Mouse (Mus musculus) liver, adult 2 months (tissue): ENCODE results near the gene Adap2. TPM values are rescaled to one million over a fixed set of nuclear protein-coding genes. Genes with fewer than 3 reads are reported as not detected.

Experiments
- DNase-seq: peaks from one replicate; pipeline ENCODE4 v3.0.0-alpha.2; 2011; ENCODE audit warnings: low read depth, low spot score; ENCODE audit errors: extremely low read depth
- H3K27ac ChIP-seq: fragments of 200-500 bp; replicated peaks from 2 replicates; pipeline ENCODE4 v1.5.1; 2012; ENCODE audit warnings: low read depth, mild to moderate bottlenecking, control low read depth, inconsistent platforms, low read length; ENCODE audit not compliant: insufficient read depth
- H3K27me3 ChIP-seq: fragments of 200-500 bp; 2 replicates; pipeline ENCODE4 v1.6.1; 2012; ENCODE audit warnings: mild to moderate bottlenecking, moderate library complexity, low read length, inconsistent platforms; ENCODE audit not compliant: control insufficient read depth, insufficient read depth
- H3K36me3 ChIP-seq: fragments of 200-500 bp; 2 replicates; pipeline ENCODE4 v1.6.1; 2012; ENCODE audit warnings: low read length, inconsistent platforms; ENCODE audit not compliant: control insufficient read depth, insufficient read depth
- H3K4me1 ChIP-seq: fragments of 200-500 bp; 2 replicates; pipeline ENCODE4 v1.6.1; 2011; ENCODE audit warnings: low read length; ENCODE audit not compliant: control insufficient read depth, insufficient read depth
- H3K4me3 ChIP-seq: fragments of 200-500 bp; 2 replicates; pipeline ENCODE4 v1.5.1; 2011; ENCODE audit warnings: low read depth, mild to moderate bottlenecking, control low read depth, low read length, moderate library complexity; ENCODE audit not compliant: insufficient read depth
- H3K79me2 ChIP-seq: fragments of 200-500 bp; 2 replicates; pipeline ENCODE4 v1.6.1; 2012; ENCODE audit warnings: inconsistent platforms, mild to moderate bottlenecking, low read length, moderate library complexity; ENCODE audit not compliant: control insufficient read depth, insufficient read depth
- H3K9ac ChIP-seq: fragments of 200-500 bp; 2 replicates; pipeline ENCODE4 v1.6.1; 2012; ENCODE audit warnings: low read depth, mild to moderate bottlenecking, control low read depth, inconsistent platforms, low read length
- CTCF ChIP-seq: fragments of 200-500 bp; IDR thresholded peaks from 2 replicates; pipeline ENCODE4 v1.5.1; 2011; ENCODE audit warnings: low read depth, low read length, control low read depth
- POLR2A ChIP-seq: fragments of 200-500 bp; IDR thresholded peaks from 2 replicates; pipeline ENCODE4 v1.6.1; 2011; ENCODE audit warnings: low read length, control low read depth; ENCODE audit not compliant: insufficient read depth; ENCODE audit errors: extremely low read depth
- WGBS: fragments of 180-500 bp; shearing (Covaris S2); methylation state at CpG from one replicate; pipeline ENCODE4 v1.1.7; 2018; 5-methylcytosine and 5-hydroxymethylcytosine counted together
- polyA plus RNA-seq: library from polyadenylated mRNA; depleted of rRNA; stranded (reverse); fragments of >200 nt; gene quantifications from 2 replicates; pipeline ENCODE4 v1.2.3, GENCODE M21; 2012; rRNA removed
- total RNA-seq: library from RNA; depleted of rRNA; stranded (reverse); fragments of >200 nt; gene quantifications from 2 replicates; pipeline ENCODE4 v1.2.3, GENCODE M21; 2014; rRNA removed

The Adap2 gene
- total and polyA plus RNA-seq, 2 experiments = 27.3 to 32.1 TPM

GRCm38 (mm10) chr11:80212282-80212681 lies 58.4 kb downstream of the Adap2 start:
- Histone ChIP-seq H3K9ac (peak overlapping the region; percentile 1; the same call in 1 of the 2 replicates), H3K27me3 (no peaks in the 10 kb centered on the region), H3K79me2 (peaks cover 38% of the 10 kb centered on the region; the same call in 1 of the 2 replicates), H3K4me1 (peaks cover 37% of the 10 kb centered on the region), H3K4me3 (no peak overlapping the region), H3K27ac (peak overlapping the region; percentile 20; the same call in 1 of the 2 replicates), H3K36me3 (peaks cover 5% of the 10 kb centered on the region; the same call in 1 of the 2 replicates)
- WGBS = 31% methylated on average over 2 of the region's 2 CpGs
- DNase-seq = peak; percentile 56
- no peak for TF ChIP-seq CTCF
- no peak for TF ChIP-seq POLR2A

GRCm38 (mm10) chr11:80215291-80215690 lies 61.4 kb downstream of the Adap2 start:
- TF ChIP-seq CTCF (no peak), POLR2A (no peak)
- WGBS = 30% methylated on average over 3 of the region's 3 CpGs
- Histone ChIP-seq H3K9ac (no peak overlapping the region), H3K27ac (peak overlapping the region; percentile 83), H3K79me2 (peaks cover 48% of the 10 kb centered on the region; the same call in 1 of the 2 replicates), H3K36me3 (peaks cover 5% of the 10 kb centered on the region; the same call in 1 of the 2 replicates), H3K27me3 (no peaks in the 10 kb centered on the region), H3K4me3 (no peak overlapping the region), H3K4me1 (peaks cover 34% of the 10 kb centered on the region)
- DNase-seq = peak; percentile 80

- peaks cover 22% of the 10 kb centered on the region for H3K36me3 ChIP-seq
- no peak overlapping the region for H3K9ac ChIP-seq
- 32% methylated on average over 11 of the region's 11 CpGs for WGBS
- H3K4me1 ChIP-seq = peaks cover 24% of the 10 kb centered on the region
- no peak for TF ChIP-seq CTCF
- TF ChIP-seq POLR2A = no peak
- DNase-seq = peak; percentile 22
- H3K27me3 ChIP-seq = no peaks in the 10 kb centered on the region
- peaks cover 32% of the 10 kb centered on the region; the same call in 1 of the 2 replicates for H3K79me2 ChIP-seq
- no peak overlapping the region for H3K27ac ChIP-seq
- H3K4me3 ChIP-seq = no peak overlapping the region
These were observed 64.9 kb downstream of the Adap2 start for GRCm38 (mm10) chr11:80218657-80219293.

Other genes with a start within 250 kb of the Adap2 start
- gene Utp6, start 191.7 kb upstream of the Adap2 start, total RNA-seq = 21.5 and 26.6 TPM in 2 replicates
- gene Utp6, start 191.7 kb upstream of the Adap2 start, polyA plus RNA-seq = 4.2 and 5.2 TPM in 2 replicates
- gene Suz12, start 161.0 kb upstream of the Adap2 start, total RNA-seq = 14.5 and 17.1 TPM in 2 replicates
- 2.5 and 2.7 TPM in 2 replicates for gene Suz12, start 161.0 kb upstream of the Adap2 start, polyA plus RNA-seq
- 10.4 and 12.1 TPM in 2 replicates for gene Crlf3, start 73.1 kb upstream of the Adap2 start, total RNA-seq
- gene Crlf3, start 73.1 kb upstream of the Adap2 start, polyA plus RNA-seq = 3.0 and 4.1 TPM in 2 replicates
- gene Atad5, start 64.7 kb upstream of the Adap2 start, total RNA-seq = 1.1 TPM in 2 replicates
- 0.12 and 0.15 TPM in 2 replicates for gene Atad5, start 64.7 kb upstream of the Adap2 start, polyA plus RNA-seq
- gene Tefm, start 11.9 kb upstream of the Adap2 start, total RNA-seq = 20.5 and 21.6 TPM in 2 replicates
- 5.0 and 5.3 TPM in 2 replicates for gene Tefm, start 11.9 kb upstream of the Adap2 start, polyA plus RNA-seq
- gene Rnf135, start 29.7 kb downstream of the Adap2 start, total RNA-seq = 6.1 and 6.6 TPM in 2 replicates
- gene Rnf135, start 29.7 kb downstream of the Adap2 start, polyA plus RNA-seq = 9.4 and 11.0 TPM in 2 replicates
- gene Rhot1, start 54.9 kb downstream of the Adap2 start, total RNA-seq = 32.1 and 37.1 TPM in 2 replicates
- gene Rhot1, start 54.9 kb downstream of the Adap2 start, polyA plus RNA-seq = 8.4 and 8.9 TPM in 2 replicates
- 0.09 and 0.13 TPM in 2 replicates for gene Rhbdl3, start 146.8 kb downstream of the Adap2 start, total RNA-seq
- gene Rhbdl3, start 146.8 kb downstream of the Adap2 start, polyA plus RNA-seq = 0.02 and 0.06 TPM in 2 replicates
- gene 5730455P16Rik, start 223.9 kb downstream of the Adap2 start, total RNA-seq = 10.4 and 11.8 TPM in 2 replicates
- 1.8 and 2.1 TPM in 2 replicates for gene 5730455P16Rik, start 223.9 kb downstream of the Adap2 start, polyA plus RNA-seq
- gene Zfp207, start 229.2 kb downstream of the Adap2 start, total RNA-seq = 69.7 and 70.6 TPM in 2 replicates
- 33.2 and 40.1 TPM in 2 replicates for gene Zfp207, start 229.2 kb downstream of the Adap2 start, polyA plus RNA-seq